Mouse (Mus musculus) urinary bladder, postnatal 25 days (tissue): ENCODE measurements around the gene Dennd2d.

Experiments
- DNase-seq: peaks from one replicate; pipeline ENCODE4 v3.0.0; 2022; ENCODE audit warnings: low spot score

The Dennd2d gene

DNA sequence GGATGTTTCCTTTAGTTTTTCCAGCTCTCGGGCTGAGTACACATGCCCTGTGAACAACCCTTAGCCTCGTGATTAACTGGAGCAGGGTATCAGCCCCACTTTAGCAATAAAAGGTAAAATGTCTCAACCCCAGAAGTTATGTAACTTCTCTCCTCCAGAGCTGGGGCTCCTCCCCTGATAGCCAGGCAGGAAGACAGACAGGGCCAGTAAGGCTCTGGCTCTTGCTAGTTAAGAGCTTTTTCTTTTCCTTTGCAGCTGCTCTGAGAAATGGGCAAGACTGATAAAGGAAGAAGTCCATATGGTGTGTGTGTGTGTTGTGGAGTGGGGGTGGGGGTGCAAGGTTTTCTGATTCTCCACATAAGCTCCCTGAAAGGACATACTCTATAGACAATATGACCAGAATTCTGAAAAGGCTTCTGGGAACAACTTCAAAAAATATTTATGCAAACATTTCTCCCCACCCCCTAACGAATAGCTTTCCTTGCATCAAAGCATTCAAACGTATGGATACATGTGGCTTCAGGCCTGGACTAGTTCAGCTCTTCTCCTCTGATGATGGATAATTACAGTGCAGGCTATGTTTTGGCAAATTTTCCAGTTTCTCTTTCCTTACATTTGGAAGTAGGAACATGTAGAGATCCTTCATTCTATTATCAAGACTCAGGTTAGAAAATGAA is 14.0 kb downstream of the Dennd2d start:
- DNase-seq: no peak

DNA sequence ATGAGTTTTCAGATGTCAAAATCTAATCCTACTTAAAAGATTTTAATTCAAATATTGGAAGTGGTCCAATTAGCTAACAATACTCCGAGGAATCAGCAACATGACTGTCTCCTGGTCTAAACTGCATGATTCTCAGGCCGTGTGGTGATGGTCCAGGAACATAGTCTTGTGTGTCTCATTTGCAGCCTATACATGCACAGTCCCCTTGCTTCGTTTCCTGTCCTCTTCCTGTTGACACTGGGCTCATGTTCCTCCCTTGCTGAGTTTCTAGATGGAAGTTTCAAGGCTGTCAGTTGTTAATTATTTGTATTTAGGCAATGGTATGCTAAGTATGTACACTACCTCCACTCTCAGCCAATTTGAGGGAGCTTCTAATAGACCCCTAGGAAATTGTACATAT is 14.8 kb downstream of the Dennd2d start:
- no peak for DNase-seq

DNA sequence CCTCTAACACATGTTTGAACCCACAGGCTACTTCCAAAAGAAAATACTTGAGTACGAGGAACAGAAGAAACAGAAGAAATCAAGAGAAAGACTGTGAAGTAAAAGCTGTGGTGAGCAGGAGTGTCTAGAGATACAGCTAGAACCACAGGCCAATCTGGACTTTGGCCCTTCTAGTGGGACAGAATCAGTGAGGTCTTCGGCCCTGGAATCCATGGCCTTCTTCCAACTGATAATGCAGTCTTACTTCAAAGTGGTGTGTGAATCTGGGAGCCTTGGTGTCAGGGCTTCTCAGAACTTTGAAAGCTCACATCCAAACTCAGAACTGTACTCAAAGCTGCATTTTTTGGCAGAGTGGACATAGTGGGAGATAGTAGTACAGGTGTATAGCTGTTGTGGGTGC is 18.3 kb downstream of the Dennd2d start:
- DNase-seq: no peak

DNA sequence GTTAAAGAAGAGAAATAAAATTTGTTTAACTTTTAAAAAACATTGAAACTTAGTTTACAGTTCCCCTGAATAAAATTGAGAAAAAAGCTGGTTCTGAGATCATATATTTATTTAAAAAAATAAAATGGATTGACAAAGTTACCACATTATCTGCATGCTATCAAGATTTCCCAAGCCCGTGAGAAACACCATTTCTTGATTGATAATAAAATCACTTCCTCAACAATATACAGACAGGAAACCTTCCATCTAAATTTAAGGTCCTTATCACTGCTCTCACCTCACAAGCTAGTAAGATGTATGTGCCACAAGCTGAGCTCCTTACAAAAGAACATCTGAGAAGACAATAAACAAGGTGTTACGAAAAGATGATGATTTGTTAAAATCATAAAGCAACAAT is 20.7 kb downstream of the Dennd2d start:
- DNase-seq: no peak

DNA sequence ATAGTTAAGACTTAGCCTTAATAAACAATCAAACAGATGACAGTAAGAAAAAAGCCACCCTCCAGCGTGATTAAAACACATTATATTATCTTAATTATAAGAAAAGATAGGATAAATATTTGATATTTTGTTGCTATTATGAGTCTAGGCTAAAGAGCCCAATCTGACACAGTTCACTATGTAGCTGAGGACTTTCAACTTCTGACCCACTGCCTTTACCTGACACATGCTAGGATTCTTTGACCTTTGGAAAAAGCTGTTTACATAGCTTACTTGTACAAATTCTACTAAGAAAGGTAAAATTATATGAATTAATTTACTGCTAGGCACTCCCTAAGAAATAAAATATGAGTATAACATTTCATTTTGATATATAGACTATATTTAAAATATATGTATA is 28.5 kb downstream of the Dennd2d start:
- no peak for DNase-seq

DNA sequence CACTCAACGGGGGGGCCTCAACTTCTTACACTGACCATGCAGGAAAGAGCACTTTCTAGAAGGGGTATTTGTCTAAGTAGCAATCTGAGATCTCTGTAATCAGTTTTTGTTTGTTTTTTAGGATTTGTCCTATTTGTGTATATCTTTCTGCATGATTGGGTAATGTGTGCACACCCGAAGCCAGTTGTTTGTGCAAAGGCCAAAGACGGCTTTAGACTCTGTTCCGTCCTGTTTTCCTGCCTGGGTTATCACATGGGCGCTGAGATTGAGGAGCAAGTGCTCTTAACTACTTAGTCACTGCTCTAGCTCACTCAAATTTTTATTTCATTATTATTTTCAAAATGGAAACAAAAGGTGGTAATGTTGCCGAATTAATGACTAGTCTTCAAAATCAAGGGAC is 32.8 kb downstream of the Dennd2d start:
- no peak for DNase-seq

DNA sequence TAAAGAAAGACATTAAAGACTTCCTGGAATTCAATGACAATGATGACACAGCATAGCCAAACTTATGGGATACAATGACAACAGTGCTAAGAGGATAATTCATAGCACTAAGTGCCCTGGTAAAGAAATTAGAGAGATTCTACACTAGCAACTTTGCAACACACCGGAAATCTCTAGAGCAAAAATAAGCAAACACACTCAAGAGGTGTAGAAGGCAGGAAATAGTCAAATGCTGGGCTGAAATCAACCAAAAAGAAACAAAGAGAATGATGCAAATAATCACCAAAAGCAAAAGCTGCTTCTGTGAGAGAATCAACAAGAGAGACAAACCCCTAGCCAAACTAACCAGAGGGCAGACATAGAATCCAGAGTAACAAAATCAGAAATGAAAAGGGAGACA is 40.5 kb downstream of the Dennd2d start:
- no peak for DNase-seq

DNA sequence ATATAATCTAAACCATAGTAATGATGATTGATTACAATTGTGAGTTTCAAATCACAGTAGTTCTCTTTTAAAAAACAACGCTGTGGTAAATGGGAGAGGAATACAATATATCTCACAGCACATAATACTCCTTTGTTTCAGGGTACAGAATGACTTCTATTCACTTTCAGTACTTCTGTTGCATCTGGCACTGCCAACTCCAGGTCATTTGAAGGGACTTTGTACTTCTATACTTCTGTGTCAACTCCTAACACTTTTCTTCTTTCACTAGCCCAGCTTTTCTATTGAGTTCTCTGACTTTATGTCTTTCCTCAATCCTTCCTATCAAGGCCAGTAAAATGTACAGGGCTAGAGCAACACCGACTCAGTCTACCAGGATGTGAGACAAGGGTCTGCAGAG is 44.2 kb downstream of the Dennd2d start:
- DNase-seq: no peak

DNA sequence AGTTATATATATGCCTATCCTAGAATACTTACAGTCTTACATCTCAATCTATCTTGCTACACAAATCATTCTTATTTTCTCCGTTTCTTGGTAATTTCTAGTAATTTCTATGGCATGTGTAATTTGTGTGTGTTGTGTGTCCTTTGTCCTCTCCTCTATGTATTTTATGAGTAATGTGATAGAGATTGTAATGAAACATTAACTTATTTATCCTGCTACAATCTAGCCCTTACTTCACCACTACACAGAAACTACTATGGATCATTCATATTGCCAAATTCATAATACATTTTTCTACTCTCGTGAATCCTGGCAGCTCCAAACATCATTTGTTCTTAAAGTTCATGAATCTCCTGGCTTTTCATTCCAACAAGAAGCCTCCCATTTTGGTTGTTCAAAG is 45.8 kb downstream of the Dennd2d start:
- DNase-seq: no peak

DNA sequence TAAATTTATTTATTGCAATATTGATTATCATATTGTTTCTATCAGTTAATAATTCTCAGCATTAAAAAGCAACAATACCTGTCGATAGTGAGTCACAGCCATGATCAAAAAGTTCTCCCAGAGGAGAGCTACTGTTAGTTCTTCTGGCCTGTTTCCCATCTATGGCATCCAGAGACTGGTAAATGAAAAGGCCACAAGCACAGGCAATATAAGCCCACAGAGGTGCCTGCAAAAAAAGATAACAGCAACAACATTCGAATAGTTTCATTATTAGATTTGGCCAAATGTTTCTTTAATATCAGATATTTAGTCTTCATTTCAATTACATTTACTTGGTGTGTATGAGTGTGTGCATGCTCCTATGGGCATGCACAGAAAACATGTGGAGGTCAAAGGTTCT is 51.1 kb downstream of the Dennd2d start:
- DNase-seq: no peak

DNA sequence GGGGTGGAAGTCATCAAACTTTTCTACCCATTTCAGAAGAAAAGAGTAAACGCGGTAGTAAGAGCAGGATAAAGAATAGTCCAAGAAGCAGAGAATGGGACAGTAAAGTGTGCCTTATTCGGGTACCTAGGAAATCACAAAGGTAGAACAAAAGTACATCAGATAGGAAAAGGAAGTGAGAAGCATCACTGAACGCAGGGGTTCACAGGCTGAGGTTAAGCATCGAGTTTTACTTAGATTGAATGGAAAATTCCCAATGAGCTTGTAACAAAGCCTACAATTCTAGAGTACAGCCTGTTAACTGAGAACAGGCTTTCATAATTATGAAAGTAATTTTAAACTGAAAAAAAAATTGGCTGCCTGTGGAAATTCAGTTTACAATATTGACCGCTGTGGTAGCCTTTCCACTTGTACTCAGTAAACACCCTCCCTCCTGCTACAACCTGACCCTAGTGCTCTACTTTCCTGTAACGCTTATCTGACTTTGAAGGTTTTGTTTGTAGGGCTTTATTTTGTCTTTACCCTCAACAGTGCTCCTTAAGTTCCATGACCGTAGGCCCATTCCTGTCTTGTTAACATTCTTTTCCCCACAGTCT is 62.6 kb downstream of the Dennd2d start:
- DNase-seq: no peak

DNA sequence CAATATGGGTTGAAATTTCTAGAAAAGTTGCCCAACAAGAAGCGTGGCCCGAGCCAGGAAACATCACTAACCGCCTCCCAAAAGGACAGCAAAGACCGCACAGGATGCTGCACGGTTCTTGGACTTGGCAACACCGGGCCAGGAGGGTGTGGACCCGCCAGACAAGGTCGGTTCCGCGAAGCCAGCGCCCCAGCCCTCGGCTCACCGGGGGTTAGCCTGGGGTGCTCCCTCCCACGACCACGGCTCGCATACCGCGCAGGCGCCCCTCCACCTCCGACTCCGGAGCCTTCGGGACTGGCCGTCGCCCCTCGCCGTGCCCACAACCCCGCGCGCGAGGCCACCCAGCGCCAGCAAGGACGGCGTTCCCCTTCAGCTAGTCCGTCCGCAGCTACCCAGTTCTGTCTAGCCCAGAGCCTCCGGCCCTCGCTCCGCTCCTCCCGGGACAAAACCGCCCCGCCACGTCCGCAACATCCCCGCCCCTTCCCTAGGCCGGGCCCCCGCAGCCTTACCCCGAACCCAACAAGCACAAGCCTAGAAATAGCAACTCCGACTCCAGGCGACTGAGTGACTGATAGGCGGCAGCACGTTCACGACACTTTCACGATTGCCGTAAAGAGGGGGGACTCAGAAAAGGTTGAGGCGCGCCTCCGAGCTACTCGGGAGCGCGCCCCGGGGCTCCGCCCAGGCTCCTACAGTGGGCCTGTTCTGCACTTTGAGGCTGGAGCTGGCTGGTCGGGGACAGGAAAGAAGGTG is 65.1 kb downstream of the Dennd2d start, which contains the start of the genes Dram2 and Cept1:
Dram2 (plus strand) TSS at position 628 of the 753 bp plus-strand sequence.
Cept1 (minus strand) TSS at position 632 of the 753 bp plus-strand sequence.
- peak; percentile 84 for DNase-seq

DNA sequence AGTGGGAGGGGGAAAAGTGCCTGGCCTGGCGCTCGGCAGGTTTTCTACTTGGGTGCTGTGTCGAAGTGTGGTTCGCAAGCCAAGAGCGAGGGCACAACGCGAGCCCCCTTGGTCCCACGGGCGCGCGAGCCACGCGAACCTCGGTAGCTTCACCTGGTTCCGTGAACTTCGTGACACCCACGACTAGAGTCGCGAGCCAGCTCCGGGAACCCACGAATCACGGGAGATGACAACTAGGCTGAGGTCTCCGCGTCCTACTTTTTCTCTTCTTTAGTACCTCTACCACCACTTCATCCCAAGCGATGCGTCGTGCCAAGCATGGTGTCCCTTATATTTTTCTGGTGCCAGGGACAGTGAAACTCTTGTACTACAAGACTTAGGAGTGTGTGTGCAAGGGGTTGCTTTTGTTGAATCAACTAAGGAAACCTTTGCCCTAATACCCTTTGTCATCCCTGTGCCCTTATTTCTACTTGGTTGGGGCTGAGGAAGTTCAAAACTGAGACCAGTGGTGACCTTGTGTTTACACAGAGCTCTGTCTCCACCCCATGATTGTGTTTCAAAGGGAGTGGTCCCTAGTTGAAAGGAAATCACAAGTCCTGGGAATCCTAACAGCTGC is 65.8 kb downstream of the Dennd2d start:
- DNase-seq: no peak

DNA sequence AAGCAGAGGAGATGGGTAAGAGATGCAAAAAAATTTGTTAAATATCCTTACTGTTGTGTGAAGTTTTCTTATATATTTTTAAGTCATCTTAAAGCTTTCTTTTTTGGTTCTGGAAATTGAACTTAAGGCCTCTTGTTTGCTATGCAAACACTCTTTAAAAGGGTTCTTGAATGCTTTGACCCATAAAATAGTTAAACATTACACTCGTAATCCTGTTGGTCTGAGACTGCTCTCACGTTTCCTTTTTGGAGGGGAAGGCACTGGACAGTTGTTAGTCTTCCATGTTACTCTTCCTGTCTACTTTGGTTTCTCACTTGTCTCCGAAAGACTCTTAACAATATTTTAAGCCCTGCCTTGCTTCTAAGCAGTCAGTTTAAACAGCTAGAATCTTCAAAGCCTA is 66.8 kb downstream of the Dennd2d start:
- no peak for DNase-seq
